Mouse (Mus musculus) mouse trophoblast stem cell (cell line): ENCODE results near the gene Arid5b.

Experiments
- in situ Hi-C, 2 experiments: fragments of 300-500 bp; cut with MseI, MboI; formaldehyde crosslinking; loops; 2 replicates in 1 of 2; 3 replicates in 1 of 2; pipeline ENCODE4 v1.15.1; 2025

Arid5b gene

GRCm38 (mm10) chr10:68057841-68058240 is 220.7 kb downstream of the Arid5b start:
- in situ Hi-C loops, result no loop called here

DNA sequence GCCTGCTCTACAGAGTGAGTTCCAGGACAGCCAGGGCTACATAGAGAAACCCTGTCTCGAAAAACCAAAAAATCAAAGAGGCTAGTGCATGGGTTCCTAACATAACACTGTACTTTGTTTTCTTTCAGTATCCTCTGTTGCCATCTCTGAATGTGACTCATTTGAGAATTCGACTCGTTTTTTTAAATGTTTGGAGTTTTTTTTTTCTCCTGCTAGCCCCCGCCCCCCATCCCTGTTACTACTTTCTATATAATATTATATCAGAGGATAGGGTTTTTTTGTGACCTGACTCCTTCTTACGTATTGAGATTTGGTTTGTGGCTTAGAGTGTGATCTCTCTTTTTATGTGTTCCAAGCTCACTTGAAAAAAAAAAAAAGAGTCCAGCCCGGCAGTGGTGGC is 223.8 kb downstream of the Arid5b start:
- in situ Hi-C loops, result no loop called here

- in situ Hi-C loops, result no loop called here
These were observed 224.4 kb downstream of the Arid5b start for GRCm38 (mm10) chr10:68054131-68054530.

- in situ Hi-C loops, result no loop called here
These were observed 226.2 kb downstream of the Arid5b start for GRCm38 (mm10) chr10:68052307-68052706.

DNA sequence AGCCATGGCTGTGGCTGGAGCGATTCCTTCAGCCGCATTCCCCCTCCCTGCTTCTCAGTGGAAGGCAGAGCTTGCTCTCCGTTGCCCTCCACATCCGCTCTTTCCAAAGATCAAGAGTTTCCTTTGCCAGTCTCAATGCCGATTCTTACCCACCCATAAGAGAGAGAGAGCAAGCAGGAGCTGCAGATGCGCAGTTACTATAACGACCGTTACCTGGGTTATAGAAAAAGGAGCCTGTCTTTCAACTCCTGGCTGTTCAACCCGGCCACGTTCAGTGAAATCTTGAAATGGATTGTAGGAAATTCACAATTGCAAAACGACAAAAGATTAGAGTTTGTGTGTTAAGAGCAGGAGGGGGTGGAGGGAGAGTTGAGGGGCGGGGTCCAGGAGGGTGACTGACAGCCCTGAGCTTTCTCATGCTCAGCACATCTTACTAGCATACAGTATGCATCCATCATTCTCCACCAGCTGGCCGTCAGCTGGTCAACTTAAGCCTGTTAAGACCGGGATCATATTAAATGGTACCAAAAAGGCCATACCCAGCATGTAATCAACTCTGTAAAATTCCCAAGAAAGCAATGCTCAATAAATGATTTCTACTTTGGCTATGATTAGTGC is 227.1 kb downstream of the Arid5b start:
- in situ Hi-C loops, result no loop called here

DNA sequence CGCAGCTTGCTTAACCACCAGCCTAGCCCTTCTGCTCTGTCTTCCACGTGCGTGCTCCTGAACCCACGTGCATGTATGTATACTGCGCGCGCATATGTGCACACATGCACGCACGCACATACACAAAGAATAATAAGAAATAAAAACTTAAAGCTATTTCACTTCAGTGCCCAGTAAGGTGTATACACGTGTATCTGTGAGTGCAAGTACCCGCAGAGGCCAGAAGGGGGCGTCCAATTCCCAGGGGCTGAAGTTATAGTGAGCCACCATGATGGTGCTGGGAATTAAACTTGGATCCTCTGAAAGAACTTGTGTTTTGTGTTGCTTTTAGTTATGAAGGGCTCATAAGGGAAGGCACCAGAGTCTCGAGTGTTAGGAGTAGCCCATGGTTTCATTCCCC is 227.7 kb downstream of the Arid5b start:
- in situ Hi-C loops, result no loop called here

- in situ Hi-C loops, result no loop called here
These were observed 229.8 kb downstream of the Arid5b start for GRCm38 (mm10) chr10:68048641-68049305.

DNA sequence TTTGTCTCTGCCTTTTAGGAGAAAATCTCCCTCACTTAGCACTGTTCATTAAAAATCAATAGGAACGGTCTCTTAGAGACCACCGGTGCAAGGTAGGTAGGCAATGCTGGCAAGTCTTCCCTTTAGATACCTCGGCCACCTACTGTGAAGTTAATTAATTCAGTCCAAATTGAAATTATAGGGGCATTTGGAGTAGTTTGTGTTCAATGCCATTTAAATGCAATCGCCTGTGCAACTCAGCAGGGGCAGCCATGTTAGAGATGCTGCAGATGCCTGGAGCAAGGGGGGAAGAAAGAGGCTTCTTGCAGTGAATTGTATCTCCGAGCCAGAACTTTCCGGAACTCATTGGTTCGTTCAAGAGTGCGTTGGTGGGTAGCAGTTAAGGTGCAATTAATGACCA is 233.7 kb downstream of the Arid5b start:
- in situ Hi-C loops, result no loop called here

- in situ Hi-C loops, result no loop called here
These were observed 234.6 kb downstream of the Arid5b start for GRCm38 (mm10) chr10:68043973-68044372.
